Mouse (Mus musculus) midbrain, embryonic 14.5 days (tissue): ENCODE results near the gene AI661453. TPM values are rescaled to one million over a fixed set of nuclear protein-coding genes. Genes with fewer than 3 reads are reported as not detected.

Experiments used
- ATAC-seq: fragments of 200-750 bp; cut with Nextera tagmentation; 2 replicates; pipeline ENCODE4 v1.8.0; 2017; ENCODE audit warnings: moderate number of reproducible peaks, moderate library complexity; ENCODE audit not compliant: low FRiP score, low TSS enrichment
- DNase-seq: peaks from one replicate; pipeline ENCODE4 v3.0.0-alpha.2; 2015
- H3K27ac ChIP-seq: fragments of 300-500 bp; sonication (generic); replicated peaks from 2 replicates; pipeline ENCODE4 v1.5.1; 2014; ENCODE audit warnings: mild to moderate bottlenecking, low read depth, low read length, moderate library complexity
- H3K27me3 ChIP-seq: fragments of 300-500 bp; sonication (generic); 2 replicates; pipeline ENCODE4 v1.6.1; 2014; ENCODE audit warnings: low read length, control low read depth, mixed read lengths; ENCODE audit not compliant: control insufficient read depth, insufficient read depth
- H3K36me3 ChIP-seq: fragments of 300-500 bp; sonication (generic); 2 replicates; pipeline ENCODE4 v1.6.1; 2014; ENCODE audit warnings: low read length, control low read depth; ENCODE audit not compliant: control insufficient read depth, insufficient read depth
- H3K4me1 ChIP-seq: fragments of 300-500 bp; sonication (generic); 2 replicates; pipeline ENCODE4 v1.6.1; 2014; ENCODE audit warnings: mild to moderate bottlenecking, antibody characterized with exemption, low read length, control low read depth; ENCODE audit not compliant: control insufficient read depth, insufficient read depth
- H3K4me2 ChIP-seq: fragments of 300-500 bp; sonication (generic); 2 replicates; pipeline ENCODE4 v1.6.1; 2014; ENCODE audit warnings: mild to moderate bottlenecking, low read length, moderate library complexity
- H3K4me3 ChIP-seq: fragments of 300-500 bp; sonication (generic); replicated peaks from 2 replicates; pipeline ENCODE4 v1.5.1; 2014; ENCODE audit warnings: low read depth, low read length
- H3K9ac ChIP-seq: fragments of 300-500 bp; sonication (generic); replicated peaks from 2 replicates; pipeline ENCODE4 v1.6.1; 2014; ENCODE audit warnings: mild to moderate bottlenecking, low read length, moderate library complexity
- H3K9me3 ChIP-seq: fragments of 300-500 bp; sonication (generic); 2 replicates; pipeline ENCODE4 v1.6.1; 2016; ENCODE audit warnings: low read length, control low read depth, mixed read lengths; ENCODE audit not compliant: control insufficient read depth
- WGBS: fragments of 180-500 bp; shearing (Covaris S2); extraction: QIAGEN DNeasy Blood & Tissue Kit; methylation state at CpG from one replicate; pipeline ENCODE4 v1.1.7; 2014; 5-methylcytosine and 5-hydroxymethylcytosine counted together
- polyA plus RNA-seq: library from polyadenylated mRNA; unstranded; fragments of >200 nt; fragmentation: Nextera tagmentation; extraction: Ambion mirVana; gene quantifications from 2 replicates; pipeline ENCODE4 v1.2.1, GENCODE M21; 2014

AI661453 gene
- polyA plus RNA-seq, 1 experiment from 2014 or later = 0.05 TPM

DNA sequence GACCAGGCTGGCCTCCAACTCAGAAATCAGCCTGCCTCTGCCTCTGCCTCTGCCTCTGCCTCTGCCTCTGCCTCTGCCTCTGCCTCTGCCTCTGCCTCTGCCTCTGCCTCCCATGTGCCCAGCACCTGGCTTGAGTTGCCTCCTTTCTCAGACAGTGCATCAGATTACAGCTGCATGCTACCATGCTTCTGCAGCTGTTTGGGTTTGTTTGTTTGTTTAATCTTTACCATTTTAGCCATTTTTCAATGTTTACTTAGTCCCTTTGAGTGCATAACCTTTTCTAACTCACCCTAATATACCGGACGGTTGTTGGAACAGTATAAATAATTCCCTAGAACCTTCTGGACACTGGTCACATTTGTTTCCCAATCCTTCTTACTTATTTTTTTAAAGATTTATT, 22.5 kb downstream of the AI661453 start:
- Histone ChIP-seq H3K9ac (no peak overlapping the region), H3K4me1 (no peaks in the 10 kb centered on the region), H3K36me3 (no peaks in the 10 kb centered on the region), H3K27ac (no peak overlapping the region), H3K27me3 (no peaks in the 10 kb centered on the region; the same call in 1 of the 2 replicates), H3K4me3 (no peak overlapping the region), H3K9me3 (no peaks in the 10 kb centered on the region), H3K4me2 (no peak overlapping the region)
- ATAC-seq (no peak), DNase-seq (no peak)
- 91% methylated on average over 2 of the region's 2 CpGs for WGBS

DNA sequence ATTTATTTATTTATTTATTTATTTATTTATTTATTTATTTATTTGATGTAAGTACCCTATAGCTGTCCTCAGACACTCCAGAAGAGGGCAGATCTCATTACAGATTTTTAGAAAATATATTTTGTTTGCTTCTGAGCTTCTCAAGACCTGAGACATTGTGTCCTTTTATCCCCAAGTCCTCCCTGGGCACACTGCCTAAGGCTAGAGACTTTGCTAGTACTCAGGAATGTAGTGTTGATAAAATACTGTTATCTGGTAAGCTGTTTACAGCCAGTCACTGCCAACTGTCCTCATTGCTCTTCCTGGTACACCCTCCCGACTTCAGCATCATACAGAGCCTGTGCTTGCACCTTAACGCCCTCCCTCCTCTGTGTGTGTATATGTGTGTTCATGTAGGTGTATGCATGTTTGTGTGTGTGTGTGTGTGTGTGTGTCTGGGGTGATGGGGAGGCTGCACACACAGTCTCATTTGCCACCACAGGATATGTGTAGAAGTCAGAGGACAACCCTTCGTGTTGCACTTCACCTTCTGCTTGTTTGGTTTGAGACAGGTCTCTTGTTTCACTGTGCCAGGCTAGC, 23.0 kb downstream of the AI661453 start:
- DNase-seq (no peak), ATAC-seq (no peak)
- H3K36me3 ChIP-seq = no peaks in the 10 kb centered on the region
- no peak overlapping the region for H3K27ac ChIP-seq
- H3K9me3 ChIP-seq = no peaks in the 10 kb centered on the region
- H3K4me1 ChIP-seq = no peaks in the 10 kb centered on the region
- WGBS = 82% methylated on average over 3 of the region's 3 CpGs
- no peak overlapping the region for H3K4me2 ChIP-seq
- H3K4me3 ChIP-seq = no peak overlapping the region
- no peak overlapping the region for H3K9ac ChIP-seq
- no peaks in the 10 kb centered on the region; the same call in 1 of the 2 replicates for H3K27me3 ChIP-seq

DNA sequence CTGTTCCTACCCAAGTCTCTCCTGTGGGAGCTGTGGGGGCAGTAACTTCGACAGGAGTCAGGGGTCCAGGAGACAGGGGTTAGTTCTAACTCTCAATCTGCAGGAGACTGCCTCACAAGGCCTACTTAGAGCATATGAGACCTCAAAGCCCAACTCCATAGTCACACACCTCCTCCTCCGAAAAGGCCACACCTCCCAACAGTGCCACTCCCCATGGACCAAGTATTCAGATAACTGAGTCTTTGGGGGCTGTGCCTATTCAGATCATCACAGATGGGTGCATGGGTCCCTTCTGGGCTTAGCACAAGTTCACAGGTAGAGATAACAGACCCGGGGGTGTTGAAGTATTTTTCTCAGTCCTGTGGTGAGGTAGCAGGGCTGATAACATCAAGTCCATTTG, 25.3 kb downstream of the AI661453 start:
- no peak for ATAC-seq
- H3K27ac ChIP-seq = no peak overlapping the region
- no peaks in the 10 kb centered on the region for H3K4me1 ChIP-seq
- DNase-seq = no peak
- no peak overlapping the region for H3K9ac ChIP-seq
- H3K27me3 ChIP-seq = no peaks in the 10 kb centered on the region; the same call in 1 of the 2 replicates
- no peaks in the 10 kb centered on the region for H3K36me3 ChIP-seq
- 84% methylated on average over 3 of the region's 3 CpGs for WGBS
- H3K4me2 ChIP-seq = no peak overlapping the region
- H3K4me3 ChIP-seq = no peak overlapping the region
- no peaks in the 10 kb centered on the region for H3K9me3 ChIP-seq

DNA sequence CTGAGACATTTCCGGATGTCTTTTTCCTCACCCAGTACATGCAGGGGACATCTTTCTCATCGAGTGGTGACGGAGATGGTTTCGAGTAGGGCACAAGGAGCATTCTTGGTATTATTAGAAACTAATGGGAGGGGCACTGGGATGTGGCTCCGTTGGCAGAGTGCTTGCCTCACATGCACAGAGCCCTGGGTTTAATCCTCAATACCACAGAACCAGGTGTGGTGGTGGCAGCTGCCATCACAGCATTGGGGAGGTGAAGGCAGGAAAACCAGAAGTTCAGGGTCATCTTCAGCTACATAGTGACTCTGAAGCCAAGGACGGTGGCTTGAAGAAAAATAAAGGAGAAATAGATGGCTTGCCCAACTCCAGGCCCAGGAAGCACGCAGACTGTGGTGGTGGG, 25.8 kb downstream of the AI661453 start:
- Histone ChIP-seq H3K4me2 (no peak overlapping the region), H3K9me3 (no peaks in the 10 kb centered on the region), H3K36me3 (no peaks in the 10 kb centered on the region), H3K27ac (no peak overlapping the region), H3K4me1 (no peaks in the 10 kb centered on the region), H3K4me3 (no peak overlapping the region), H3K27me3 (peaks cover 2% of the 10 kb centered on the region; the same call in 1 of the 2 replicates), H3K9ac (no peak overlapping the region)
- DNase-seq (no peak), ATAC-seq (no peak)
- WGBS = 84% methylated on average over 7 of the region's 7 CpGs

DNA sequence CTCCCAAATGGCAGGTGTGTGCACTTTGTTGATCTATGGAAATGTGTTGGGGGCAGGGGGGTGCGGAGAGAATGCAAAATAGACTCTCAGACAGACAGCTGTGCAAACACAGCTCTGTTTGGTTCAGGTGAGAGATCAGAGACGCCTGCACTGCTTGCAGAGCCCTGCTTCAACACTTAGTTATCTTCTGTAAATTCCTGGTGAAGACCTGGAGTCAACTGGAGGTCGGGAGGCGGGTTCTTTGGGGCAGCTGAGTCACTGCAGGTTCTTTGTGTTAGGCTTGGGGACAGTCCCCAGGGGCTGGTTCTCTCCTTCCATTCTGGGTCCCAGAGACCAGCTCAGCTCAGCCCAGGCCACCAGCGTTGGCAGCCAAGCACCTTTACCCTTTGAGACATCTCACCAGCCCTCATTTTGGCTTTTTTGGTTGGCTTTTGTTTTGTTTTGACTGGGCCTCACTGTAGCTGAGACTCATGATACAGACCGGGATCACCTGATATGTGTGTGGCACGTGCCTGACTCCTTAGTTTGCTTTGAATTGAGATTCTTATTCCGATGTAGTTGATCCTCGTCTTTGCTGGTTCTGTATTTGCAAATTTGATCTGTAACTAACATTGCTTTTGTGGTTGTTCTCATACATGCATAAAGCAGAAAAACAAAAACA, 26.4 kb downstream of the AI661453 start:
- Histone ChIP-seq H3K27ac (no peak overlapping the region), H3K9ac (no peak overlapping the region), H3K4me1 (no peaks in the 10 kb centered on the region), H3K9me3 (no peaks in the 10 kb centered on the region), H3K36me3 (no peaks in the 10 kb centered on the region), H3K4me3 (no peak overlapping the region), H3K4me2 (no peak overlapping the region), H3K27me3 (peaks cover 9% of the 10 kb centered on the region)
- DNase-seq = no peak
- 60% methylated on average over 9 of the region's 9 CpGs for WGBS
- no peak for ATAC-seq

DNA sequence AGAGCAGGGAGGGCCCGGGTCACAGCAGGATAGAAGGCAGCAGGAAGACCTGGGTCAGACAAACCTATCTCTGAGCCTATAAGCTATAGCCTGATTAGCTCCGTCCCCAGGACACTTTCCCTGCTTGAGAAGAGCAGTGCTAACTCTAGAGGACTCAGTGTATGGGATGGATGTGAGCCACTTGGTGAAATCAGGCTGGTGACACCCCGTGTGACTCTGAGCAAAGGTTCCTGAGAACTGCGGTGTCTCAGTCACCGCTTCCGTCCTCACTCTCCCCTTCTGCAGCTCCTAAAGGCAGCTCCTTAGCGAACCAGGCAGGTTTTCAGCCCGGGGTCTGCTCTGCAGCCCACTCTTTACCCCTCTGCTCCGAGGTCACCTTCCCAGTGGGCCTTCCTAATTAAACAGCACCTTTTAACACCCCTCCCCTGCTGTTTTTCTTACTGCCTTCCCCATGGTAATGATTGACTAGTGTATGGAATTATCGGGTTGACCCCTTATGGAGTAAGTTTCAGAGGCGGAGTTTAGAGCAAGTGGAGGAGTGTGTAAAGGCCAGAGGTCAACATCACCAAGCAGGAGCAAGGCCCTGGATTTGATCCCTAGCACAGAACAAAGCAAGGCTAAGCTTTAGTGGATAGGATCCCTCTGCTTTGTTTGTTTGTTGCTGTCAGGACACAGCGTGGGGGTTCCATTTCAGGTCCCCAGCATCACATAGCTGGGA, 28.0 kb downstream of the AI661453 start:
- Histone ChIP-seq H3K4me3 (no peak overlapping the region), H3K36me3 (no peaks in the 10 kb centered on the region), H3K27me3 (peaks cover 11% of the 10 kb centered on the region), H3K9me3 (no peaks in the 10 kb centered on the region), H3K4me1 (no peaks in the 10 kb centered on the region), H3K9ac (no peak overlapping the region), H3K4me2 (no peak overlapping the region), H3K27ac (no peak overlapping the region)
- DNase-seq (no peak), ATAC-seq (no peak)
- WGBS = 43% methylated on average over 12 of the region's 12 CpGs

DNA sequence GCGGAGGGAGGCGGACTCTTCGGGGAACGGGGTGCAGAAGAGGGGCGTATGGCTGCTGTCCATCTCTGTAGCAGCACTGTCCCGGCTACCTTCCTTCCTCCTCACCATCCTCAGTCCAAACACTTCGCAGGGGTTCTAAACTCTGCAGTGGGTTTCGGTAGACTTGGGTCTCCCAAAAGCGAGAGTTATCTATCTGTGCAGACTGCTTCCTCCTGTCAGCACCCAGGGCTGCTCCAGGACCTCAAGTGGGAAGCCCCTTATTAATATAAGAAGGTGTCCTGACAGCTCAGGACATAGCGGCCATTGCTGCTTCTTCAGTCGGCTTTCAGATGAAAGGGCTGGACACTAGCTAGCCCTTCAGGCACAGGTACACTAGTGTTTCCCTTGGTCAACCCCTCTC, 28.6 kb downstream of the AI661453 start:
- ATAC-seq = no peak
- peaks cover 11% of the 10 kb centered on the region for H3K27me3 ChIP-seq
- 78% methylated on average over 11 of the region's 11 CpGs for WGBS

DNA sequence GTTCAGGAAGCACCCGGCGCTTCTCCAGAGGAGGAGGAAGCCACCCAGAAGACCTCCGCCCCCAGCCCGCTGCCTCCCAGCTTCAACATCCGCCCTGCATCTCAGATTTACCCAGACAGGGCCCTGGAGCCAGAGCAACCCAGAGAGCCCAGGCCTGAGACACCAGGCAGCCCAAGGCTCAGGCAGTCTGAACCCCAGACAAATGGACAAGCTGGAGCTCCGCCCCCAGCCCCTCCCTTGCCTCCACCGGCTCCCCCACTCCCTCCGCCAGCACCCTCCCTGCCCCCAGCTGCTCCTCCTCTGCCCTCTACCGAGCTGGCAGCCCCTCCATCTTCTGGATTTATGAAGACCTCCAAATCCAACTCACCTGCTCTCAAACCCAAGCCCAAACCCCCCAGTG, 29.9 kb downstream of the AI661453 start:
- H3K27me3 ChIP-seq = peaks cover 11% of the 10 kb centered on the region
- no peaks in the 10 kb centered on the region for H3K9me3 ChIP-seq
- no peak for ATAC-seq
- H3K4me1 ChIP-seq = no peaks in the 10 kb centered on the region
- H3K4me3 ChIP-seq = no peak overlapping the region
- H3K4me2 ChIP-seq = no peak overlapping the region
- 38% methylated on average over 9 of the region's 9 CpGs for WGBS
- no peak overlapping the region for H3K27ac ChIP-seq
- DNase-seq = no peak
- no peaks in the 10 kb centered on the region for H3K36me3 ChIP-seq
- no peak overlapping the region for H3K9ac ChIP-seq

More for the DNA sequence above, 28.6 kb downstream of the AI661453 start:
- no peaks in the 10 kb centered on the region for H3K36me3 ChIP-seq
- H3K9ac ChIP-seq = no peak overlapping the region
- H3K27ac ChIP-seq = no peak overlapping the region
- no peak overlapping the region for H3K4me2 ChIP-seq
- no peak overlapping the region for H3K4me3 ChIP-seq
- no peaks in the 10 kb centered on the region for H3K9me3 ChIP-seq
- DNase-seq = no peak
- H3K4me1 ChIP-seq = no peaks in the 10 kb centered on the region

DNA sequence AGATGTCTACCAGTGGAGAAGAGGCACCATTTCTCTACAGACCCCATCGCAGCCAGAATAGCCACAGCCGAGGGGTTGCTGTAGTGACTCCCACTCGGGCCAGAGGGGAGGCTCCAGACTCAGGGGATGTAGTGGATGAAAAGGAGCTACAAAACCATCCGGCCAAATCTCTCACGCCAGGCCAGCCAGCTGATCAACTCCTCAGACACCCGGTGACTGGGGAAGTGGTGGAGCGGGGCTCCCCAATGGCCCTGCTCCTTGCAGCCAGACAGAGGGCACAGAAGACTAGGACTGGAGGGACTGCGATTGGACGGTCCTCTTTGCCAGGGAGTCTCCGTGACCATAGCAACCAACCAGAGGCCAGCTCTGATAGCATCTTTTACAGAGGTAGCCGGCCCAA, 31.2 kb downstream of the AI661453 start:
- ATAC-seq (no peak), DNase-seq (no peak)
- Histone ChIP-seq H3K27ac (no peak overlapping the region), H3K9me3 (no peaks in the 10 kb centered on the region), H3K4me1 (no peaks in the 10 kb centered on the region), H3K4me2 (no peak overlapping the region), H3K4me3 (no peak overlapping the region), H3K9ac (no peak overlapping the region), H3K36me3 (no peaks in the 10 kb centered on the region), H3K27me3 (peaks cover 11% of the 10 kb centered on the region)
- WGBS = 53% methylated on average over 11 of the region's 11 CpGs
